Comparison of ENCODE assay signal across 16 mouse cellular contexts in genomic region chr4:128492055-128492454, GRCm38 (mm10).
A peak's percentile ranks its signal among the peaks of the same experiment; 100 is the strongest.
DNase-seq lines count a peak whose midpoint lies in the region; ATAC-seq and TF ChIP-seq lines count a peak whose summit lies in the region.
"Had no signal": no experiment of that assay in that cellular context is flagged by ENCODE, and none has a peak within 500 bp of the region (broad histone marks: within the 10 kb centered on the region; RNA-seq: fewer than 3 reads in every experiment).

No protein-coding gene starts in this region.

- H3K9me3 ChIP-seq in forebrain, embryonic 15.5 days, result no peaks in the 10 kb centered on the region
- no peaks in the 10 kb centered on the region for H3K9me3 ChIP-seq in hindbrain, postnatal 0 days (ENCODE audit: low read length)
- H3K9me3 ChIP-seq: intestine, embryonic 15.5 days; limb, embryonic 12.5 days had no signal

- peaks cover 11% of the 10 kb centered on the region; the same call in 1 of the 2 replicates for H3K36me3 ChIP-seq in forebrain, embryonic 15.5 days
- peaks cover 38% of the 10 kb centered on the region for H3K36me3 ChIP-seq in hindbrain, postnatal 0 days (ENCODE audit: insufficient read depth, low read length)
- H3K36me3 ChIP-seq: intestine, embryonic 15.5 days; limb, embryonic 12.5 days had no signal

- TF ChIP-seq CTCF in brain, embryonic 14.5 days (IDR thresholded peaks at IDR 0.05; ENCODE audit: borderline replicate concordance, extremely low read depth, insufficient read depth, insufficient read length), result no peak
- no peak for TF ChIP-seq CTCF in hindbrain, postnatal 0 days (IDR thresholded peaks at IDR 0.05; ENCODE audit: low read depth)

- peak; percentile 67 for ATAC-seq in forebrain, embryonic 15.5 days (replicated peaks)
- peak; percentile 47 for ATAC-seq in hindbrain, postnatal 0 days
- ATAC-seq in activated CD4-positive, CD25-positive, alpha-beta regulatory T cell, adult 4 months, result no peak
- ATAC-seq: intestine, embryonic 15.5 days had no signal

- H3K27ac ChIP-seq in forebrain, embryonic 15.5 days (replicated peaks), result peak overlapping the region; percentile 38; the same call in 1 of the 2 replicates
- H3K27ac ChIP-seq in hindbrain, postnatal 0 days, result no peak overlapping the region
- H3K27ac ChIP-seq: intestine, embryonic 15.5 days; left cerebral cortex, adult 2 months; limb, embryonic 12.5 days had no signal

- WGBS in forebrain, embryonic 15.5 days, result 22% methylated on average over 8 of the region's 8 CpGs
- 43% methylated on average over 8 of the region's 8 CpGs for WGBS in hindbrain, postnatal 0 days

- H3K4me1 ChIP-seq in forebrain, embryonic 15.5 days, result peaks cover 9% of the 10 kb centered on the region; the same call in 1 of the 2 replicates
- no peaks in the 10 kb centered on the region for H3K4me1 ChIP-seq in hindbrain, postnatal 0 days (ENCODE audit: insufficient read depth, low read length)
- H3K4me1 ChIP-seq: intestine, embryonic 15.5 days; limb, embryonic 12.5 days had no signal

- TF ChIP-seq POLR2A in brain, embryonic 14.5 days (IDR thresholded peaks at IDR 0.05; ENCODE audit: borderline replicate concordance, extremely low read depth, insufficient read depth, insufficient read length, poor library complexity, severe bottlenecking), result no peak

- intact Hi-C loops in gastrocnemius, postnatal 36 days (cut with DNase I), result no loop called here

- H3K4me3 ChIP-seq in forebrain, embryonic 15.5 days, result no peak overlapping the region
- no peak overlapping the region for H3K4me3 ChIP-seq in hindbrain, postnatal 0 days (ENCODE audit: low read length)
- H3K4me3 ChIP-seq: erythroblast, embryonic 14.5 days; intestine, embryonic 15.5 days; left cerebral cortex, adult 2 months; limb, embryonic 12.5 days had no signal

- no peak overlapping the region for H3K4me2 ChIP-seq in forebrain, embryonic 15.5 days (replicated peaks)
- H3K4me2 ChIP-seq in hindbrain, postnatal 0 days (ENCODE audit: low read depth, low read length), result no peak overlapping the region
- H3K4me2 ChIP-seq: intestine, embryonic 15.5 days; limb, embryonic 12.5 days had no signal

- DNase-seq in layer of hippocampus, adult 9-11 months, result peak; percentile 15
- DNase-seq in layer of hippocampus, adult 8-10 months (ENCODE audit: low spot score in 2 of 2), result no peak
- peak; percentile 90 for DNase-seq in brain, embryonic 14.5 days (ENCODE audit: low read depth)
- DNase-seq in hindbrain, postnatal 0 days (ENCODE audit: low spot score), result peak; percentile 49
- DNase-seq in kidney, adult 8-10 months, result no peak
- DNase-seq in gastrocnemius, postnatal 36 days, result no peak
- DNase-seq: adrenal gland, postnatal 14 days; B cell, adult 2 months; gastrocnemius, postnatal 14 days; kidney, postnatal 25 days had no signal

- H3K27me3 ChIP-seq in forebrain, embryonic 15.5 days, result no peaks in the 10 kb centered on the region
- no peaks in the 10 kb centered on the region for H3K27me3 ChIP-seq in hindbrain, postnatal 0 days (ENCODE audit: insufficient read depth, low read length)
- H3K27me3 ChIP-seq: intestine, embryonic 15.5 days; limb, embryonic 12.5 days had no signal

- H3K9ac ChIP-seq in forebrain, embryonic 15.5 days (replicated peaks), result no peak overlapping the region
- H3K9ac ChIP-seq in hindbrain, postnatal 0 days (replicated peaks; ENCODE audit: low read length), result no peak overlapping the region
- H3K9ac ChIP-seq: intestine, embryonic 15.5 days; limb, embryonic 12.5 days had no signal

Comparison
In these comparisons a context has a peak if more than half of its experiments do, and no peak if none do; other contexts are left out.
1. DNase-seq: peak in layer of hippocampus, adult 9-11 months (single experiment), brain, embryonic 14.5 days (single experiment) and hindbrain, postnatal 0 days (single experiment); none in layer of hippocampus, adult 8-10 months (0 of 2), kidney, adult 8-10 months (0 of 2) and gastrocnemius, postnatal 36 days (0 of 2).